Mouse (Mus musculus) CH12.LX (cell line): ENCODE measurements around the gene Krtdap. TPM values are rescaled to one million over a fixed set of nuclear protein-coding genes. Genes with fewer than 3 reads are reported as not detected.

ENCODE experiments used
- DNase-seq: peaks from one replicate; pipeline ENCODE4 v3.0.0-alpha.2; 2013; ENCODE audit errors: extremely low read depth
- H3K27ac ChIP-seq: 2 replicates; pipeline ENCODE4 v1.5.1; 2012; ENCODE audit warnings: low read depth, mild to moderate bottlenecking, control low read depth, moderate library complexity; ENCODE audit not compliant: insufficient read depth
- H3K27me3 ChIP-seq: replicated peaks from 2 replicates; pipeline ENCODE3; 2012; ENCODE audit warnings: inconsistent platforms
- H3K36me3 ChIP-seq, 2 experiments: replicated peaks in 1 of 2; 2 replicates each; pipeline versions ENCODE3 to v1.6.1; 2012; ENCODE audit warnings: inconsistent platforms in 1 of 2, low read length in 1 of 2, mild to moderate bottlenecking in 1 of 2, mixed read lengths in 1 of 2, moderate library complexity in 1 of 2; ENCODE audit not compliant: control insufficient read depth in 1 of 2, insufficient read depth in 1 of 2
- H3K4me1 ChIP-seq, 2 experiments: 2 replicates each; pipeline ENCODE4 v1.6.1; 2012; ENCODE audit warnings: inconsistent platforms in 1 of 2, moderate library complexity in 1 of 2; ENCODE audit not compliant: insufficient read depth in 2 of 2, control insufficient read depth in 1 of 2
- H3K4me2 ChIP-seq: 2 replicates; pipeline ENCODE4 v1.6.1; 2012; ENCODE audit warnings: low read depth, mild to moderate bottlenecking, control low read depth; ENCODE audit not compliant: poor library complexity, insufficient read depth, severe bottlenecking
- H3K4me3 ChIP-seq, 3 experiments: fragments of 150-350 bp in 1 of 3; sonication (generic) in 1 of 3; replicated peaks in 1 of 3; 2 replicates each; pipeline versions ENCODE3 to v1.5.1; 2011 to 2012; ENCODE audit warnings: low read depth in 2 of 3, low read length in 2 of 3, mild to moderate bottlenecking in 2 of 3, moderate library complexity in 2 of 3, control low read depth in 1 of 3, improper control_type of control experiment in 1 of 3, inconsistent platforms in 1 of 3, mixed read lengths in 1 of 3; ENCODE audit not compliant: poor library complexity in 1 of 3
- H3K79me2 ChIP-seq: replicated peaks from 2 replicates; pipeline ENCODE4 v1.6.1; 2012; ENCODE audit warnings: mild to moderate bottlenecking, moderate library complexity; ENCODE audit not compliant: control insufficient read depth, poor library complexity, insufficient read depth, severe bottlenecking; ENCODE audit errors: extremely low read depth
- H3K9ac ChIP-seq: 2 replicates; pipeline ENCODE4 v1.6.1; 2012; ENCODE audit warnings: low read depth, mild to moderate bottlenecking, control low read depth, moderate library complexity; ENCODE audit not compliant: insufficient read depth
- H3K9me3 ChIP-seq: replicated peaks from 2 replicates; pipeline ENCODE3; 2012; ENCODE audit warnings: low read length, inconsistent platforms, mixed read lengths
- BHLHE40 ChIP-seq: IDR thresholded peaks from 2 replicates; pipeline ENCODE4 v1.6.1; 2011; ENCODE audit warnings: mild to moderate bottlenecking, low read depth, low read length, improper control_type of control experiment
- CHD2 ChIP-seq: IDR thresholded peaks from 2 replicates; pipeline ENCODE4 v1.6.1; 2011; ENCODE audit warnings: low read length, improper control_type of control experiment
- CTCF ChIP-seq, 2 experiments: IDR thresholded peaks in 1 of 2; conservative IDR thresholded peaks in 1 of 2; 2 replicates each; pipeline ENCODE4 v1.5.1; 2011 to 2012; ENCODE audit warnings: low read depth in 2 of 2, low read length in 2 of 2, improper control_type of control experiment in 1 of 2, inconsistent platforms in 1 of 2, mild to moderate bottlenecking in 1 of 2, moderate library complexity in 1 of 2
- E2F4 ChIP-seq: IDR thresholded peaks from 2 replicates; pipeline ENCODE4 v1.6.1; 2011; ENCODE audit warnings: low read depth, low read length, improper control_type of control experiment; ENCODE audit not compliant: insufficient replicate concordance
- ELF1 ChIP-seq: IDR thresholded peaks from 2 replicates; pipeline ENCODE4 v1.6.1; 2014; ENCODE audit warnings: low read depth, mild to moderate bottlenecking, inconsistent platforms, low read length, improper control_type of control experiment
- EP300 ChIP-seq: IDR thresholded peaks from 2 replicates; pipeline ENCODE4 v1.6.1; 2011; ENCODE audit warnings: low read length, improper control_type of control experiment
- ETS1 ChIP-seq: conservative IDR thresholded peaks from 2 replicates; pipeline ENCODE4 v1.6.1; 2012; ENCODE audit warnings: low read depth, mild to moderate bottlenecking, inconsistent platforms, low read length, improper control_type of control experiment, moderate library complexity
- IRF4 ChIP-seq: IDR thresholded peaks from 2 replicates; pipeline ENCODE4 v1.6.1; 2014; ENCODE audit warnings: low read depth, mild to moderate bottlenecking, inconsistent platforms, low read length, improper control_type of control experiment
- JUND ChIP-seq: conservative IDR thresholded peaks from 2 replicates; pipeline ENCODE4 v1.6.1; 2011; ENCODE audit warnings: low read depth, low read length, improper control_type of control experiment
- KAT2A ChIP-seq: IDR thresholded peaks from 2 replicates; pipeline ENCODE4 v1.6.1; 2012; ENCODE audit warnings: low read length, improper control_type of control experiment, inconsistent platforms; ENCODE audit not compliant: insufficient replicate concordance
- MAX ChIP-seq: IDR thresholded peaks from 2 replicates; pipeline ENCODE4 v1.6.1; 2011; ENCODE audit warnings: low read length, improper control_type of control experiment
- MAZ ChIP-seq: IDR thresholded peaks from 2 replicates; pipeline ENCODE4 v1.6.1; 2012; ENCODE audit warnings: low read depth, mild to moderate bottlenecking, inconsistent platforms, low read length, improper control_type of control experiment, moderate library complexity
- MEF2A ChIP-seq: IDR thresholded peaks from 2 replicates; pipeline ENCODE4 v1.6.1; 2014; ENCODE audit warnings: low read depth, mild to moderate bottlenecking, inconsistent platforms, low read length, improper control_type of control experiment, borderline replicate concordance
- MXI1 ChIP-seq: IDR thresholded peaks from 2 replicates; pipeline ENCODE4 v1.6.1; 2011; ENCODE audit warnings: mild to moderate bottlenecking, low read depth, low read length, improper control_type of control experiment
- MYC ChIP-seq: IDR thresholded peaks from 2 replicates; pipeline ENCODE4 v1.6.1; 2011; ENCODE audit warnings: low read depth, mild to moderate bottlenecking, improper control_type of control experiment, low read length
- NELFE ChIP-seq: IDR thresholded peaks from 2 replicates; pipeline ENCODE4 v1.6.1; 2011; ENCODE audit warnings: low read depth, low read length, improper control_type of control experiment
- NRF1 ChIP-seq: IDR thresholded peaks from 2 replicates; pipeline ENCODE4 v1.6.1; 2014; ENCODE audit warnings: low read depth, mild to moderate bottlenecking, inconsistent platforms, low read length, improper control_type of control experiment, moderate library complexity
- PAX5 ChIP-seq: IDR thresholded peaks from 2 replicates; pipeline ENCODE4 v1.6.1; 2012; ENCODE audit warnings: low read length, inconsistent platforms, mixed read lengths
- POLR2AphosphoS2 ChIP-seq: IDR thresholded peaks from 2 replicates; pipeline ENCODE4 v1.6.1; 2011; ENCODE audit warnings: low read depth, low read length, improper control_type of control experiment
- RCOR1 ChIP-seq: conservative IDR thresholded peaks from 2 replicates; pipeline ENCODE4 v1.6.1; 2012; ENCODE audit warnings: low read depth, mild to moderate bottlenecking, inconsistent platforms, low read length, improper control_type of control experiment
- SIN3A ChIP-seq: IDR thresholded peaks from 2 replicates; pipeline ENCODE4 v1.6.1; 2012; ENCODE audit warnings: low read length, improper control_type of control experiment, inconsistent platforms
- SMC3 ChIP-seq: IDR thresholded peaks from 2 replicates; pipeline ENCODE4 v1.6.1; 2011; ENCODE audit warnings: low read depth, low read length, improper control_type of control experiment
- TCF12 ChIP-seq: IDR thresholded peaks from 2 replicates; pipeline ENCODE4 v1.6.1; 2014; ENCODE audit warnings: low read depth, mild to moderate bottlenecking, inconsistent platforms, low read length, improper control_type of control experiment
- UBTF ChIP-seq: IDR thresholded peaks from 2 replicates; pipeline ENCODE4 v1.6.1; 2012; ENCODE audit warnings: low read depth, mild to moderate bottlenecking, inconsistent platforms, low read length, improper control_type of control experiment, moderate library complexity
- USF1 ChIP-seq: IDR thresholded peaks from 2 replicates; pipeline ENCODE4 v1.6.1; 2014; ENCODE audit warnings: low read depth, mild to moderate bottlenecking, inconsistent platforms, low read length, improper control_type of control experiment
- USF2 ChIP-seq: conservative IDR thresholded peaks from 2 replicates; pipeline ENCODE4 v1.6.1; 2011; ENCODE audit warnings: low read depth, low read length, improper control_type of control experiment
- ZKSCAN1 ChIP-seq: IDR thresholded peaks from 2 replicates; pipeline ENCODE4 v1.6.1; 2012; ENCODE audit warnings: low read depth, inconsistent platforms, low read length, improper control_type of control experiment, borderline replicate concordance
- ZMIZ1 ChIP-seq: IDR thresholded peaks from 2 replicates; pipeline ENCODE4 v1.6.1; 2012; ENCODE audit warnings: low read depth, mild to moderate bottlenecking, inconsistent platforms, low read length, improper control_type of control experiment
- ZNF384 ChIP-seq: IDR thresholded peaks from 2 replicates; pipeline ENCODE4 v1.6.1; 2012; ENCODE audit warnings: low read depth, low read length, improper control_type of control experiment, inconsistent platforms
- dilution Hi-C: fragments of 300-500 bp; cut with MboI; formaldehyde crosslinking; loops from 2 replicates; pipeline ENCODE4 v1.14.3; 2020; ENCODE audit warnings: low sequenced_read_pairs; ENCODE audit not compliant: extremely low pct_unique_long_range_greater_than_20kb, extremely low pct_ligation_motif_present
- in situ Hi-C: fragments of 300-500 bp; cut with MboI; formaldehyde crosslinking; loops from 3 replicates; pipeline ENCODE4 v1.14.3; 2019; ENCODE audit warnings: low sequenced_read_pairs, low pct_ligation_motif_present, low pct_unique_long_range_greater_than_20kb, mixed read lengths
- polyA plus RNA-seq: library from polyadenylated mRNA; unstranded; fragments of >175 nt; gene quantifications from 2 replicates; pipeline ENCODE4 v1.2.1, GENCODE M21; 2012; ENCODE audit warnings: low read depth; ENCODE audit not compliant: insufficient read length
- total RNA-seq, 2 experiments: library from RNA; depleted of rRNA; stranded (reverse); fragments of 300-350 nt in 1 of 2; fragments of >200 nt in 1 of 2; gene quantifications; 2 replicates each; pipeline ENCODE4 v1.2.3; 2012 to 2014

Gene Krtdap
- total and polyA plus RNA-seq, 3 experiments, result not detected

DNA sequence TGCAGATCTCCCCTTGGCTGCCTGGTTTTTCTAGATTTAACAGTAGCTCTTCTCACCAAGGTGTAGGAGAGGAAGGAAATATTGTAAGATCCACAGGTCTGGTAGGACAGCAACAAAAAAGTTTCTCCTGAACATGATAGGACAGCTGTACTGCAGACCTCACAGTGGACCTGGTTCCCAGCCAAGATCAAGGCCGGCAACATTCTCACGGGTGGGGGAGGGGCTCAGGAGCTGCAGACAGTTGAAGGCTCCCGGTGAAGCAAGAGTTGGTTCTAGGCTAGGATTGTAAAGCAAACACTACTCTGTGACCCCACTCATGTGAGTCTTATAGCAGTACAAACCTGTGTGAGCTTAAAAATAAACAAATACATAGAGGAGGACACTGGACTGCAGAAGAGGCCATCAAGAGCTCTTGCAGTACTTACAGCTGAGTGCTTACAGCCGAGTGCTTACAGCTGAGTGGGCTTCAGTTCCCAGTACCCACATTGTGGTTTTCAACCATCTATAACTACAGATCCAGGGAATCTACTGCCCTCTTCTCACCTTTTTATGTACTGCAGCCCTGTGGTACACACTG, 43.6 kb upstream of the Krtdap start:
- in situ Hi-C loops (no loop called here), dilution Hi-C loops (no loop called here)
- DNase-seq, result no peak

DNA sequence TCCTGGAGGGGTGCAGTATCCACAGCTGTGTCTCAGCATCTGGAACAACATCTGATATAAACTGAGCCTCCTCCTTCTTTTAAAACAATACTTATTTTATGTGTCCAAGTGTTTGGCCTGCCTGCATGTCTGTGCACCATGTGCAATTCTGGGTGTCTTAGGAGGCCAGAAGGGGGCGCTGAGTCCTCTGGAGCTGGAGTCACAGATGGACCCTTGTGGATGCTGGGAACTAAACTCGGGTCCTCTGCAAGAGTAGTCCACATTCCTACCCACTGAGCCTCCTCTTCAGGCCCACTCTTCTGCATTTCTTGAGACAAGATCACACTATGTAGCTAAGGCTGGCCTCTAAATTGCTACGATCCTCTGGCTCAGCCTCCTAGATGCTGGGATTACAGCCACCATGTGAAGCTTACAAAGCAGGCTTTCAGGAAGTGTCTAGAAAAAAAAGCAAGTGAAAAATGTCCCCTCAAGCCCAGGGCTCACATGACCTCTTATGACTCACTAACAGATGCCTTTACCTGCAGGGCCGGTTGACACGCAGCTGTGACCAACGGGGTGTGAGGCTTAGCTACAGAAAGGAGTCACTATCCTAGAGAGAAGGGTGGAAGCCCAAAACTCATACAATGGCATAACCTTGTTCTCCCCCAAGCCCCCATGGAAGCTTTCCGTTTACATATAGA, 40.0 kb upstream of the Krtdap start:
- Histone ChIP-seq H3K4me2 (no peak overlapping the region), H3K4me3 (no peak overlapping the region), H3K4me1 (peaks cover 15 to 37% of the 10 kb centered on the region in 2 experiments), H3K9ac (no peak overlapping the region), H3K79me2 (no peaks in the 10 kb centered on the region), H3K27ac (no peak overlapping the region), H3K36me3 (peaks cover 0 to 4% of the 10 kb centered on the region in 2 experiments), H3K27me3 (no peaks in the 10 kb centered on the region), H3K9me3 (no peaks in the 10 kb centered on the region)
- in situ Hi-C loops, result no loop called here
- peak; percentile 56 for DNase-seq
- no peak; the same call in 1 of the 2 replicates for TF ChIP-seq USF2
- TF ChIP-seq JUND, result no peak
- no peak for TF ChIP-seq MXI1
- no peak for TF ChIP-seq SMC3
- TF ChIP-seq SIN3A, result no peak
- no peak for TF ChIP-seq IRF4
- no peak for TF ChIP-seq MAX
- no peak for TF ChIP-seq USF1
- TF ChIP-seq NRF1, result no peak
- peak; percentile 54; the same call in 1 of the 2 replicates for TF ChIP-seq ZNF384
- TF ChIP-seq EP300, result no peak
- no peak for TF ChIP-seq UBTF
- TF ChIP-seq ELF1, result no peak
- TF ChIP-seq TCF12, result no peak
- TF ChIP-seq CTCF (conservative IDR thresholded peaks at IDR 0.05 in 1 of 2, IDR thresholded peaks at IDR 0.05 in 1 of 2; ENCODE audit: low read depth in 2 of 2, low read length in 2 of 2), result peak in 1 of 2 experiments; percentile 47; a peak in 2 of 4 replicates
- peak; percentile 80 for TF ChIP-seq ETS1
- TF ChIP-seq MEF2A, result no peak
- TF ChIP-seq BHLHE40, result peak; percentile 63
- no peak for TF ChIP-seq ZKSCAN1
- no peak for TF ChIP-seq ZMIZ1
- no peak for TF ChIP-seq E2F4
- TF ChIP-seq NELFE, result no peak
- no peak for TF ChIP-seq KAT2A
- no peak for TF ChIP-seq CHD2
- TF ChIP-seq RCOR1, result no peak
- TF ChIP-seq POLR2AphosphoS2, result no peak
- dilution Hi-C loops, result no loop called here

More for the DNA sequence above, 43.6 kb upstream of the Krtdap start:
- Histone ChIP-seq H3K9me3 (peaks cover 5% of the 10 kb centered on the region), H3K4me3 (no peak overlapping the region), H3K36me3 (peaks cover 0 to 14% of the 10 kb centered on the region in 2 experiments), H3K4me1 (peaks cover 20 to 59% of the 10 kb centered on the region in 2 experiments), H3K27me3 (no peaks in the 10 kb centered on the region), H3K79me2 (no peaks in the 10 kb centered on the region), H3K9ac (no peak overlapping the region), H3K27ac (no peak overlapping the region), H3K4me2 (no peak overlapping the region)
- TF ChIP-seq JUND (no peak), ELF1 (no peak), SMC3 (no peak), SIN3A (no peak), EP300 (no peak), PAX5 (no peak), MAZ (no peak), BHLHE40 (no peak), TCF12 (no peak), ZMIZ1 (no peak), KAT2A (no peak), IRF4 (no peak), MYC (no peak), CHD2 (no peak)
